8 mouse cellular contexts compared by ENCODE assay signal in genomic region chr5:148264819-148265707, GRCm38 (mm10).
A peak's percentile ranks its signal among the peaks of the same experiment; 100 is the strongest.
DNase-seq lines count a peak whose midpoint lies in the region; ATAC-seq and TF ChIP-seq lines count a peak whose summit lies in the region.

No protein-coding gene starts in this region.

- H3K4me2 ChIP-seq in liver, embryonic 12.5 days = peak overlapping the region; percentile 60

- WGBS in liver, embryonic 12.5 days (ENCODE audit: insufficient replicate concordance) = 2% methylated on average over 31 of the region's 32 CpGs
- 1% methylated on average over 32 of the region's 32 CpGs for WGBS in olfactory bulb, adult 2 months

- no peaks in the 10 kb centered on the region for H3K36me3 ChIP-seq in liver, embryonic 12.5 days

- DNase-seq in heart, adult 11 months = peak; percentile 95
- no peak for DNase-seq in heart, postnatal 36 days
- DNase-seq in cerebellum, postnatal 25 days = peak; percentile 34 to 40
- peak; percentile 68 to 82 for DNase-seq in frontal cortex, postnatal 36 days (ENCODE audit: low spot score in 2 of 2)
- peak; percentile 42 to 45 for DNase-seq in kidney, postnatal 4 days

- peaks cover 36% of the 10 kb centered on the region for H3K27me3 ChIP-seq in liver, embryonic 12.5 days (replicated peaks)

- H3K9ac ChIP-seq in liver, embryonic 12.5 days = no peak overlapping the region

- no peaks in the 10 kb centered on the region for H3K4me1 ChIP-seq in liver, embryonic 12.5 days
- H3K4me1 ChIP-seq in olfactory bulb, adult 2 months (ENCODE audit: control insufficient read depth, insufficient read depth, low read length) = peaks cover 15% of the 10 kb centered on the region

- ATAC-seq in liver, embryonic 12.5 days = no peak
- ATAC-seq in activated CD4-positive, CD25-positive, alpha-beta regulatory T cell, adult 4 months = no peak

- peak overlapping the region; percentile 39 for H3K4me3 ChIP-seq in liver, embryonic 12.5 days
- peak overlapping the region; percentile 86 for H3K4me3 ChIP-seq in olfactory bulb, adult 2 months (ENCODE audit: insufficient read depth, low read depth, low read length)

- TF ChIP-seq POLR2A in olfactory bulb, adult 2 months (IDR thresholded peaks at IDR 0.05; ENCODE audit: insufficient read depth, low read depth, low read length) = no peak; the same call in 1 of the 2 replicates

- no peaks in the 10 kb centered on the region for H3K9me3 ChIP-seq in liver, embryonic 12.5 days (replicated peaks)

- no peak for TF ChIP-seq CTCF in olfactory bulb, adult 2 months (IDR thresholded peaks at IDR 0.05; ENCODE audit: insufficient read depth, low read depth, low read length)

- no peak overlapping the region for H3K27ac ChIP-seq in liver, embryonic 12.5 days
- H3K27ac ChIP-seq in olfactory bulb, adult 2 months (ENCODE audit: insufficient read depth, low read depth, low read length) = peak overlapping the region; percentile 83

- intact Hi-C loops in heart, postnatal 36 days (cut with DNase I) = no loop called here

Comparison
In these comparisons a context has a peak if more than half of its experiments do, and no peak if none do; other contexts are left out.
1. DNase-seq: peak in heart, adult 11 months (single experiment), cerebellum, postnatal 25 days (2 of 2), frontal cortex, postnatal 36 days (2 of 2) and kidney, postnatal 4 days (2 of 2); none in heart, postnatal 36 days (0 of 2).